Mouse (Mus musculus) forebrain, embryonic 16.5 days (tissue): ENCODE measurements around the gene Gm20388. TPM values are rescaled to one million over a fixed set of nuclear protein-coding genes. Genes with fewer than 3 reads are reported as not detected.
A peak's percentile ranks its signal among the peaks of the same experiment; 100 is the strongest.

Experiments used
- ATAC-seq: fragments of 200-750 bp; cut with Nextera tagmentation; 2 replicates; pipeline ENCODE4 v1.8.0; 2017; ENCODE audit warnings: mild to moderate bottlenecking, moderate library complexity
- H3K27ac ChIP-seq: fragments of 300-500 bp; sonication (generic); 2 replicates; pipeline ENCODE4 v1.5.1; 2014; ENCODE audit warnings: low read length, control low read depth
- H3K27me3 ChIP-seq: fragments of 300-500 bp; sonication (generic); replicated peaks from 2 replicates; pipeline ENCODE4 v1.6.1; 2014; ENCODE audit warnings: low read length; ENCODE audit not compliant: control insufficient read depth, insufficient read depth
- H3K36me3 ChIP-seq: fragments of 300-500 bp; sonication (generic); 2 replicates; pipeline ENCODE4 v1.6.1; 2014; ENCODE audit not compliant: control insufficient read depth, insufficient read depth
- H3K4me1 ChIP-seq: fragments of 300-500 bp; sonication (generic); replicated peaks from 2 replicates; pipeline ENCODE4 v1.6.1; 2014; ENCODE audit warnings: low read length; ENCODE audit not compliant: control insufficient read depth, insufficient read depth
- H3K4me2 ChIP-seq: fragments of 300-500 bp; sonication (generic); 2 replicates; pipeline ENCODE4 v1.6.1; 2014; ENCODE audit warnings: mild to moderate bottlenecking, low read length, control low read depth
- H3K4me3 ChIP-seq: fragments of 300-500 bp; sonication (generic); replicated peaks from 2 replicates; pipeline ENCODE4 v1.5.1; 2014; ENCODE audit warnings: mild to moderate bottlenecking, low read length, control low read depth
- H3K9ac ChIP-seq: fragments of 300-500 bp; sonication (generic); replicated peaks from 2 replicates; pipeline ENCODE4 v1.6.1; 2014; ENCODE audit warnings: low read depth, low read length, control low read depth
- H3K9me3 ChIP-seq: fragments of 300-500 bp; sonication (generic); 2 replicates; pipeline ENCODE4 v1.6.1; 2016; ENCODE audit warnings: low read length; ENCODE audit not compliant: control insufficient read depth
- WGBS: fragments of 180-500 bp; shearing (Covaris S2); extraction: QIAGEN DNeasy Blood & Tissue Kit; methylation state at CpG from one replicate; pipeline ENCODE4 v1.1.7; 2014; 5-methylcytosine and 5-hydroxymethylcytosine counted together
- polyA plus RNA-seq: library from polyadenylated mRNA; unstranded; fragments of >200 nt; fragmentation: Nextera tagmentation; extraction: Ambion mirVana; gene quantifications from 2 replicates; pipeline ENCODE4 v1.2.1, GENCODE M21; 2015

Gene Gm20388
- polyA plus RNA-seq, 1 experiment from 2014 or later = 4.7 TPM

GRCm38 (mm10) chr8:122287742-122288141, 2377.1 kb downstream of the Gm20388 start:
- ATAC-seq = no peak
- Histone ChIP-seq H3K4me3 (no peak overlapping the region), H3K27ac (no peak overlapping the region), H3K36me3 (no peaks in the 10 kb centered on the region), H3K9ac (no peak overlapping the region), H3K4me1 (peaks cover 22% of the 10 kb centered on the region), H3K9me3 (no peaks in the 10 kb centered on the region), H3K4me2 (no peak overlapping the region), H3K27me3 (peaks cover 9% of the 10 kb centered on the region)
- 82% methylated on average over 8 of the region's 8 CpGs for WGBS

DNA sequence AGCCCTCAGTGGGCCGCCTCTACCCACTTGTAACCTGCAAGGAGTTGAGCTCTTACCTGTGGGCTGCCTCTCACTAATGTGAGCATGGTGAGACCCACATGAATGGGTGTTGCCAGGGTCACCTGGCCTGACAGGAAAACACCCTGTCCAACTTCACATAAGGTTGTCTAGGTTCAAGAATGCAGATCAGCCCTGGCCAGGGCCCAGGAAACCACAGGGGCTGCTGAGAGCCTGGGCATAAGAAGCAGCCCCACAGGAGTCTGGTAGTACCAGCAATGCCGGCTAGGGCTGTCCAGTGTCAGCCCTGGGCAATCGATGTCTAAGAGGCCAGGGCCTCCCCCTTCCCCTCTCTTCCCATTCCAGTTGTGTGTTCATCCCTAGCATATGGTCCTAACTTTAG, 2377.7 kb downstream of the Gm20388 start:
- peaks cover 16% of the 10 kb centered on the region for H3K4me1 ChIP-seq
- H3K27ac ChIP-seq = no peak overlapping the region
- H3K4me3 ChIP-seq = no peak overlapping the region
- ATAC-seq = no peak
- WGBS = 77% methylated on average over 3 of the region's 3 CpGs
- no peaks in the 10 kb centered on the region for H3K36me3 ChIP-seq
- peaks cover 6% of the 10 kb centered on the region for H3K27me3 ChIP-seq
- H3K9me3 ChIP-seq = no peaks in the 10 kb centered on the region
- H3K4me2 ChIP-seq = no peak overlapping the region
- no peak overlapping the region for H3K9ac ChIP-seq

- Histone ChIP-seq H3K9ac (no peak overlapping the region), H3K4me3 (no peak overlapping the region), H3K27me3 (no peaks in the 10 kb centered on the region), H3K36me3 (no peaks in the 10 kb centered on the region), H3K4me2 (no peak overlapping the region), H3K4me1 (peaks cover 1% of the 10 kb centered on the region; the same call in 1 of the 2 replicates), H3K9me3 (no peaks in the 10 kb centered on the region), H3K27ac (no peak overlapping the region)
- ATAC-seq = no peak
- WGBS = 81% methylated on average over 12 of the region's 12 CpGs
These were observed 2380.4 kb downstream of the Gm20388 start for GRCm38 (mm10) chr8:122291075-122291474.

GRCm38 (mm10) chr8:122291549-122291948, 2380.9 kb downstream of the Gm20388 start:
- peaks cover 4% of the 10 kb centered on the region; the same call in 1 of the 2 replicates for H3K4me1 ChIP-seq
- no peak overlapping the region for H3K27ac ChIP-seq

GRCm38 (mm10) chr8:122293484-122293883, 2382.8 kb downstream of the Gm20388 start:
- Histone ChIP-seq H3K27ac (no peak overlapping the region), H3K4me3 (no peak overlapping the region), H3K27me3 (no peaks in the 10 kb centered on the region), H3K9me3 (no peaks in the 10 kb centered on the region), H3K4me1 (peaks cover 4% of the 10 kb centered on the region; the same call in 1 of the 2 replicates), H3K4me2 (no peak overlapping the region), H3K36me3 (no peaks in the 10 kb centered on the region), H3K9ac (no peak overlapping the region)
- WGBS = 71% methylated on average over 9 of the region's 10 CpGs
- ATAC-seq = no peak

More at GRCm38 (mm10) chr8:122291549-122291948, 2380.9 kb downstream of the Gm20388 start:
- no peak overlapping the region for H3K9ac ChIP-seq
- no peaks in the 10 kb centered on the region for H3K27me3 ChIP-seq
- H3K4me3 ChIP-seq = no peak overlapping the region
- WGBS = 27% methylated on average over 10 of the region's 10 CpGs
- H3K4me2 ChIP-seq = no peak overlapping the region
- no peaks in the 10 kb centered on the region for H3K36me3 ChIP-seq
- no peaks in the 10 kb centered on the region for H3K9me3 ChIP-seq
- ATAC-seq = no peak

DNA sequence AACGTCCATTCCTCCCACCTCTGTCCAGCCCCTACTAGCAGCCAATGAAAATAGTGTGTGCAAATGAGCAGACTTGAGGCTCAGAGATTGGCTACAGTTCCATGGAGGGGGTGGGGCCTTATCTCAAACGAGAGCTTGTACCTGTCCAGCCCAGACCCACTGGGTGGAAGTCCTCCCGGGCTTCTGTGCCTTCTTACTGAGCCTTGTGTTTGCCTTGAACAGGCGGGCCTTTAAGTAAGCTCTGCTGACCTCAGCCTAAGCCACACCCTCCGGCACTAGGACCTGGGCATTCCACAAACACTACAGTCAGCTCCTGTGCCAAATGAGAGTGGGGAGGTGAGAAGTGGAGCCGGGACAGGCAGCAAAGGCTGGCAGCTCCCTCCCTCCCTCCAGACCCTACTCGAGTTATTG, 2383.6 kb downstream of the Gm20388 start:
- Histone ChIP-seq H3K27ac (no peak overlapping the region), H3K4me2 (no peak overlapping the region), H3K27me3 (no peaks in the 10 kb centered on the region), H3K36me3 (no peaks in the 10 kb centered on the region), H3K9me3 (no peaks in the 10 kb centered on the region), H3K4me1 (peaks cover 4% of the 10 kb centered on the region; the same call in 1 of the 2 replicates), H3K9ac (no peak overlapping the region), H3K4me3 (no peak overlapping the region)
- ATAC-seq = peak; percentile 26; the same call in 1 of the 2 replicates
- under 1% methylated on average over 7 of the region's 7 CpGs for WGBS

DNA sequence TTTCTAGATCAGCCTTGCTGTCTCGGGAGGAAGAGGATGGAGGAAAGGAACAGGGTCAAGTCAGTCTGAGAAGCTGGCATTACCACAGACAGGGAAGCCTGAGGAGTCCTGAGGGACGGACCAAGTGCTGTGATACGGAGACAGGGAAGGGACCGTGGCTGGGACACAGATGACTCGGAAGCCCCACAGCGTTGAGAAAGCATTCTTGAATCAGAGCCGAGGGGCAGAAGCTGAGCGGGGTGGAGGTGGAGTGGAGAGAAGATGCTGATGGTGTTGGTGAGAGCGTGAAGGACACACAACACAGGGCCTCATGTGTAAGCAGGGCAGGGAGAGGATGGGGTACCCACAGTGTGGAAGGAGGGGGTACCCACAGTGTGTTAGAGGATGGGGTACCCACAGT, 2384.7 kb downstream of the Gm20388 start:
- Histone ChIP-seq H3K9me3 (no peaks in the 10 kb centered on the region), H3K4me1 (peaks cover 4% of the 10 kb centered on the region; the same call in 1 of the 2 replicates), H3K4me2 (no peak overlapping the region), H3K27ac (no peak overlapping the region), H3K27me3 (no peaks in the 10 kb centered on the region), H3K4me3 (no peak overlapping the region), H3K9ac (no peak overlapping the region), H3K36me3 (no peaks in the 10 kb centered on the region)
- no peak for ATAC-seq
- 70% methylated on average over 9 of the region's 9 CpGs for WGBS

DNA sequence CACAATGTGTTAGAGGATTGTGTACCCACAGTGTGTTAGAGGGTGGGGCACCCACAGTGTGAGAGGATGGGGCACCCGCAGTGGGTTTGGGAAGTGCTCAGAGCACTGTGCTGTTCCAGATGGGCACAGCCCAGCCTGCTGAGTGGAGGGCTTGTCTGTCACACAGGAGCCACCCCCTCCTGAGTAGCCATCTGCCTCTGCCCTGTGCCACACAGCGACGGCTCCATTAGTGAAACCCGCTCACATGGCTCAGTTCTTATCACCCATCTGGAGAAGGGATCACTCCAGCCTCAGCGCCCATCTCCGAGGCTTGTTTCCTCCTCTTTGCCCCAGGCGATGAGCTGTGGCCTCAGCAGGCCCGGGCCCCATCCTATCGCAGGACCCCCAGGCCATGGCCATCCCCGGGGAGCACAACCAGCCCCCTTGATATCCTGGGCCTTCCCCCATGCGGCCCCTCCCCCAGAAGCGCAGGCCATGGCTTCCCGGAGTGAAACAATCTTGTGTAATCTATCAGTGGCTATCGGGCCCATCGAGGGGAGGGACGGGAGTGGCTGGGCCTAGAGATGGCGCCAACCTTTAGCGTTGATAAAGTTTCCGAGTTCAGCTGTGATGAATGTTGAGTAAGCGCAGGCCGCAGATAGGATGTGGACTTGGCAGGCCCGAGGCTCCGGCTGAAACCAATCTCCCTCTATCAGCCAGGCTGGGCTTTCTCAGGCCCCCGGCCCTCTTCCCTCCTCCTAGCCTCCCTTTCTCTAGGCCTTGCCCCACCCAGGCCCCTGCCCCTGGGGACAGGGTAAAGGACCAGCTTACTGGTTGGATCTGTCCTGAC, 2385.7 kb downstream of the Gm20388 start:
- Histone ChIP-seq H3K4me3 (no peak overlapping the region), H3K4me1 (peaks cover 4% of the 10 kb centered on the region; the same call in 1 of the 2 replicates), H3K9ac (no peak overlapping the region), H3K36me3 (no peaks in the 10 kb centered on the region), H3K27me3 (no peaks in the 10 kb centered on the region), H3K4me2 (no peak overlapping the region), H3K27ac (0 out of 2 replicates have a peak overlapping the region, but pooled peaks have one; percentile 10), H3K9me3 (no peaks in the 10 kb centered on the region)
- WGBS = 54% methylated on average over 24 of the region's 24 CpGs
- peak; percentile 74 for ATAC-seq

DNA sequence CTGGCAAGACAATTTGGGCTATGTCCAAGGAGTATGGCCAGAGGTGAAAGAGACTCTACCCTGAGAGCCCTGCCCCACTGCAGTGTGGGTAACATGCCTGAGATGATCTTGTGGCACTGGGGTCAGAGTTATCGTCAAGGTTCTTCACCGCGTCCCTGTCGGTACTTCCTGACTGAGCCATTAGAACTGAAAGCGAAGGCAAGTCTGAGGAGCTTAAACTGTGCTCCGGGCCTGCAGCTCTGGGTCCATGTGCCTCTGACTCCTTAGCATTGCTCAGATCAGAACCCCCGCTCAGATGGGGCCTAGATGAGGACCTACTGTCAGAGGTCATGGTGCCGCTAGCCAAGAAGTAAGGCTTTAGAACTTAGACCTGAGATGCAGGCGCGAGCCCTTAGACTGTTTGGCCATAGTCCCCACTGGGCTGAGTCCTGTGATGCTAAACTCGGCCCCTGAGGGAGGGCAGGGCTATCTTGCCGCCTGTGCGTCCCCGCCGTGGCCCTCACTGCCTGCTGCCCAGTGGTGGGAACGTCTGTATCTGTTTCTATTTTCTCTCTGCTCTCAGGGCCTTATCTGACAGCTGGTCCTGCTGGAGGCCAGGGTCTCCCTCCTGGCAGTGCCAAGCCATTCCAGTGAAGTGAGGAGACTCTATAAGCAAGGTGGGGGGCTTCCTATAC, 2389.1 kb downstream of the Gm20388 start:
- no peaks in the 10 kb centered on the region for H3K27me3 ChIP-seq
- H3K4me1 ChIP-seq = peaks cover 4% of the 10 kb centered on the region; the same call in 1 of the 2 replicates
- H3K27ac ChIP-seq = no peak overlapping the region
- H3K4me2 ChIP-seq = no peak overlapping the region
- WGBS = 70% methylated on average over 16 of the region's 16 CpGs
- H3K36me3 ChIP-seq = no peaks in the 10 kb centered on the region
- H3K4me3 ChIP-seq = no peak overlapping the region
- no peaks in the 10 kb centered on the region for H3K9me3 ChIP-seq
- no peak overlapping the region for H3K9ac ChIP-seq
- no peak for ATAC-seq
